Mouse (Mus musculus): ENCODE measurements around the gene Fnbp1.

DNA sequence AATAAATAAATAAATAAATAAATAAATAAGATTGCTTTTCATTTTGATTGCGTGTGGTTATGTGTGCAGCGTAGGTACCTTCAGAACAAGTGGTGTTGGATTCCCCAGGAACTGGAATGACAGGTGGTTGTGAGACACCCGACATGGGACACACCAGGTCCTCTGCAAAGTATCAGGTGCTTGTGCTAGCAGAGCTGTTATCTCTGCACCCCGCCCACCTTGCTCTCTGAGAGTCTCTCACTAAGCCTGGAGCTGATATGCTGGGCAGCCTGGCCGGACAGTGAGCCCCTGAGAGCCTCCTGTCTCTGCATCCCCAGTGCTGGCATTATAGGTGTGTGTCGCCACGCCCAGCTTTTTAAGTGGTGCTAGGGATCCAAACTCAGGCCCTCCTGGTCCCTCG is 58.4 kb downstream of the Fnbp1 start:
- TF ChIP-seq POLR2A (IDR thresholded peaks at IDR 0.05; ENCODE audit: control insufficient read depth, extremely low read depth, insufficient read depth, low read length, poor library complexity) (no peak), CTCF (IDR thresholded peaks at IDR 0.05; ENCODE audit: borderline replicate concordance, control insufficient read depth, extremely low read depth, insufficient read depth, low read length, poor library complexity) (no peak)
